In genomic region chr2:166128756-166129155, GRCm38 (mm10) we compare ENCODE assay signal across 17 mouse cellular contexts. TPM values are rescaled to one million over a fixed set of nuclear protein-coding genes. Genes with fewer than 3 reads are reported as not detected.
DNase-seq lines count a peak whose midpoint lies in the region; ATAC-seq and TF ChIP-seq lines count a peak whose summit lies in the region.
"Had no signal": no experiment of that assay in that cellular context is flagged by ENCODE, and none has a peak within 500 bp of the region (broad histone marks: within the 10 kb centered on the region; RNA-seq: fewer than 3 reads in every experiment).

No protein-coding gene starts in this region.

- peaks cover 81% of the 10 kb centered on the region for H3K36me3 ChIP-seq in heart, embryonic 10.5 days
- H3K36me3 ChIP-seq in hindbrain, embryonic 11.5 days (ENCODE audit: control insufficient read depth, insufficient read depth, low read length): no peaks in the 10 kb centered on the region
- H3K36me3 ChIP-seq in hindbrain, embryonic 13.5 days: peaks cover 42% of the 10 kb centered on the region
- H3K36me3 ChIP-seq in heart, embryonic 15.5 days: peaks cover 13% of the 10 kb centered on the region; the same call in 1 of the 2 replicates
- peaks cover 29% of the 10 kb centered on the region; the same call in 1 of the 2 replicates for H3K36me3 ChIP-seq in heart, postnatal 0 days (replicated peaks; ENCODE audit: control insufficient read depth, insufficient read depth, low read length)

- peaks cover 51% of the 10 kb centered on the region for H3K4me1 ChIP-seq in heart, embryonic 10.5 days
- H3K4me1 ChIP-seq in hindbrain, embryonic 11.5 days (replicated peaks; ENCODE audit: control insufficient read depth, insufficient read depth, low read length): no peaks in the 10 kb centered on the region
- H3K4me1 ChIP-seq in hindbrain, embryonic 13.5 days (replicated peaks): peaks cover 8% of the 10 kb centered on the region
- H3K4me1 ChIP-seq in heart, embryonic 15.5 days (replicated peaks): peaks cover 39% of the 10 kb centered on the region
- H3K4me1 ChIP-seq in heart, postnatal 0 days (ENCODE audit: control insufficient read depth, insufficient read depth): peaks cover 21% of the 10 kb centered on the region
- H3K4me1 ChIP-seq: forebrain, embryonic 13.5 days had no signal

- ATAC-seq in hindbrain, embryonic 11.5 days (ENCODE audit: low FRiP score): no peak
- no peak for ATAC-seq in hindbrain, embryonic 13.5 days (ENCODE audit: low FRiP score)
- peak; percentile 36; the same call in 1 of the 2 replicates for ATAC-seq in heart, embryonic 15.5 days (replicated peaks; ENCODE audit: insufficient number of reproducible peaks, insufficient read depth, low FRiP score, low read depth)
- ATAC-seq in heart, postnatal 0 days (ENCODE audit: insufficient read depth, low read depth): peak; percentile 79
- ATAC-seq: forebrain, embryonic 13.5 days; forebrain, postnatal 0 days; intestine, embryonic 15.5 days had no signal

- H3K4me3 ChIP-seq in heart, embryonic 10.5 days: no peak overlapping the region
- H3K4me3 ChIP-seq in hindbrain, embryonic 11.5 days (ENCODE audit: low read depth, low read length): no peak overlapping the region
- no peak overlapping the region for H3K4me3 ChIP-seq in hindbrain, embryonic 13.5 days
- no peak overlapping the region for H3K4me3 ChIP-seq in heart, embryonic 15.5 days
- no peak overlapping the region for H3K4me3 ChIP-seq in heart, postnatal 0 days (ENCODE audit: low read depth, low read length)
- no peak overlapping the region for H3K4me3 ChIP-seq in left cerebral cortex, adult 2 months
- H3K4me3 ChIP-seq: embryonic facial prominence, embryonic 10.5 days; forebrain, embryonic 13.5 days; intestine, embryonic 15.5 days had no signal

- DNase-seq in heart, adult 8-10 months (ENCODE audit: low spot score): peak; percentile 55
- no peak for DNase-seq in heart, embryonic 10.5 days (ENCODE audit: low spot score)
- DNase-seq in hindbrain, embryonic 11.5 days (ENCODE audit: low spot score): no peak
- peak; percentile 57 for DNase-seq in heart, postnatal 0 days (ENCODE audit: low spot score)
- DNase-seq in left cerebral cortex, adult 2 months (ENCODE audit: extremely low spot score in 1 of 2, low spot score in 2 of 2): no peak
- DNase-seq: adrenal gland, adult 8-10 months; adrenal gland, postnatal 36 days; cerebellum, adult 2 months; cerebellum, postnatal 10 days; forebrain, postnatal 0 days; kidney, adult 18-20 months had no signal

- WGBS in heart, embryonic 10.5 days: 70% methylated on average over 4 of the region's 4 CpGs
- WGBS in hindbrain, embryonic 11.5 days: 92% methylated on average over 4 of the region's 4 CpGs
- 92% methylated on average over 4 of the region's 4 CpGs for WGBS in hindbrain, embryonic 13.5 days
- 43% methylated on average over 4 of the region's 4 CpGs for WGBS in heart, embryonic 15.5 days
- 32% methylated on average over 4 of the region's 4 CpGs for WGBS in heart, postnatal 0 days

- 0 out of 2 replicates have a peak overlapping the region, but pooled peaks have one; percentile 15 for H3K9ac ChIP-seq in hindbrain, embryonic 11.5 days (ENCODE audit: low read depth, low read length)
- no peak overlapping the region for H3K9ac ChIP-seq in hindbrain, embryonic 13.5 days
- H3K9ac ChIP-seq in heart, embryonic 15.5 days: no peak overlapping the region; the same call in none of the 2 replicates
- no peak overlapping the region for H3K9ac ChIP-seq in heart, postnatal 0 days (replicated peaks; ENCODE audit: low read depth, low read length)
- H3K9ac ChIP-seq: forebrain, postnatal 0 days; hindbrain, embryonic 14.5 days; intestine, embryonic 15.5 days had no signal

- no peaks in the 10 kb centered on the region for H3K27me3 ChIP-seq in heart, embryonic 10.5 days (ENCODE audit: insufficient read depth, poor library complexity, severe bottlenecking)
- H3K27me3 ChIP-seq in hindbrain, embryonic 11.5 days (ENCODE audit: control insufficient read depth, insufficient read depth, low read length): no peaks in the 10 kb centered on the region
- H3K27me3 ChIP-seq in hindbrain, embryonic 13.5 days: no peaks in the 10 kb centered on the region
- no peaks in the 10 kb centered on the region for H3K27me3 ChIP-seq in heart, embryonic 15.5 days
- no peaks in the 10 kb centered on the region for H3K27me3 ChIP-seq in heart, postnatal 0 days (ENCODE audit: control insufficient read depth, insufficient read depth, low read length)
- H3K27me3 ChIP-seq: forebrain, embryonic 13.5 days; intestine, embryonic 15.5 days had no signal

- H3K9me3 ChIP-seq in heart, embryonic 10.5 days: no peaks in the 10 kb centered on the region
- no peaks in the 10 kb centered on the region for H3K9me3 ChIP-seq in hindbrain, embryonic 11.5 days (ENCODE audit: control insufficient read depth, low read length)
- H3K9me3 ChIP-seq in hindbrain, embryonic 13.5 days: no peaks in the 10 kb centered on the region
- H3K9me3 ChIP-seq in heart, embryonic 15.5 days (replicated peaks): no peaks in the 10 kb centered on the region
- no peaks in the 10 kb centered on the region for H3K9me3 ChIP-seq in heart, postnatal 0 days (replicated peaks; ENCODE audit: control insufficient read depth, low read length)
- H3K9me3 ChIP-seq: embryonic facial prominence, embryonic 10.5 days; forebrain, embryonic 13.5 days; intestine, embryonic 15.5 days had no signal

- H3K27ac ChIP-seq in heart, embryonic 10.5 days: no peak overlapping the region
- no peak overlapping the region for H3K27ac ChIP-seq in hindbrain, embryonic 11.5 days (ENCODE audit: low read depth, low read length)
- no peak overlapping the region; the same call in 1 of the 2 replicates for H3K27ac ChIP-seq in hindbrain, embryonic 13.5 days
- peak overlapping the region; percentile 72 for H3K27ac ChIP-seq in heart, embryonic 15.5 days
- H3K27ac ChIP-seq in heart, postnatal 0 days (ENCODE audit: low read depth): peak overlapping the region; percentile 57
- no peak overlapping the region for H3K27ac ChIP-seq in left cerebral cortex, adult 2 months
- H3K27ac ChIP-seq: forebrain, embryonic 13.5 days; hindbrain, embryonic 14.5 days; intestine, embryonic 15.5 days had no signal

- TF ChIP-seq EP300 in heart, postnatal 0 days (IDR thresholded peaks at IDR 0.05; ENCODE audit: low read depth): no peak

- H3K4me2 ChIP-seq in hindbrain, embryonic 11.5 days (replicated peaks; ENCODE audit: low read depth, low read length): no peak overlapping the region
- no peak overlapping the region for H3K4me2 ChIP-seq in hindbrain, embryonic 13.5 days
- H3K4me2 ChIP-seq in heart, embryonic 15.5 days: no peak overlapping the region
- H3K4me2 ChIP-seq in heart, postnatal 0 days (ENCODE audit: low read depth, low read length): no peak overlapping the region
- H3K4me2 ChIP-seq: forebrain, embryonic 13.5 days; hindbrain, embryonic 14.5 days; intestine, embryonic 15.5 days had no signal

- TF ChIP-seq CTCF in heart, postnatal 0 days (IDR thresholded peaks at IDR 0.05; ENCODE audit: low read depth): no peak
- TF ChIP-seq CTCF in left cerebral cortex, adult 2 months (IDR thresholded peaks at IDR 0.05): no peak

- intact Hi-C loops in left cerebral cortex, adult 2 months (cut with DNase I): no loop called here

RNA-seq across cellular contexts. Expression of gene Sulf2, which starts 26.7 kb away (rescaled TPM):
- 10 to 100 TPM; 35.9 to 47.8 (median 41.1) TPM for total RNA-seq in heart, adult 8-10 months (2022)
- 94.7 and 103 TPM in 2 replicates for polyA plus RNA-seq in heart, embryonic 10.5 days (2016; fragmentation: Nextera tagmentation; extraction: Ambion mirVana)
- polyA plus RNA-seq in hindbrain, embryonic 11.5 days (2014; fragmentation: Nextera tagmentation; extraction: Ambion mirVana): 104 and 115 TPM in 2 replicates
- polyA plus RNA-seq in hindbrain, embryonic 13.5 days (2015; fragmentation: Nextera tagmentation; extraction: Ambion mirVana): 88.6 and 113 TPM in 2 replicates
- 80.6 and 94.0 TPM in 2 replicates for polyA plus RNA-seq in heart, embryonic 15.5 days (2015; fragmentation: Nextera tagmentation; extraction: Ambion mirVana)
- 86.5 and 94.0 TPM in 2 replicates for total RNA-seq in heart, postnatal 0 days (2014; rRNA removed; ENCODE audit: low replicate concordance)
- 51.9 and 54.8 TPM in 2 replicates for polyA plus RNA-seq in heart, postnatal 0 days (2015; fragmentation: Nextera tagmentation; extraction: Ambion mirVana)
- 100 to 1,000 TPM; 100 to 102 TPM for total RNA-seq in left cerebral cortex, adult 2 months (2021)

Comparison
In these comparisons a context has a peak if more than half of its experiments do, and no peak if none do; other contexts are left out.
1. DNase-seq: peak in heart, adult 8-10 months (single experiment) and heart, postnatal 0 days (single experiment); none in heart, embryonic 10.5 days (single experiment), hindbrain, embryonic 11.5 days (single experiment) and left cerebral cortex, adult 2 months (0 of 2).
2. H3K27ac ChIP-seq: peak in heart, embryonic 15.5 days (single experiment) and heart, postnatal 0 days (single experiment); none in heart, embryonic 10.5 days (single experiment), hindbrain, embryonic 11.5 days (single experiment), hindbrain, embryonic 13.5 days (single experiment) and left cerebral cortex, adult 2 months (single experiment).
3. ATAC-seq: peak in heart, embryonic 15.5 days (single experiment) and heart, postnatal 0 days (single experiment); none in hindbrain, embryonic 11.5 days (single experiment) and hindbrain, embryonic 13.5 days (single experiment).